Mouse (Mus musculus): ENCODE measurements at regions not wholly inside any gene's neighbourhood (a gene's known extent, or its start where the extent isn't known, plus 50 kb on each side); places are given as distances from the start of the nearest gene placed in this dataset.

DNA sequence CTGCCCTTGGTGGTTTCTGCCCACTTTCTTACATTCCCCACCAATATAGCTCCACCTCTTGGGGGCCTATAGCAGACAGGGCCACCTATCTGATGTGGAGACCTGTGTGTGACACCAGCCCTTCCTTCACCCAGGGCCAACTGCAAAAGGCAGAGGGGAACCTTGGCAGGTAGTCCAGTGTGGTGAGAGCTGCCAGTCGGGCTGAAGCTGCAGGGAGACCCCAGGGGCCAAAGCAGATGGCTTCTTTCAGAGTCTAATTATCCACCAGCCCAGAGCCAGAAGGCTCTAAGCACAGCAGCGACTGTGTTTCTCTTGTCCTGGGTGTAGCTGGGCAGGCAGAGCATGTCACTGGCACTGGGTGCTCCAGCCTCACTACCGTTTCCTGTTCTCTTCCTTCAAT is 104.5 kb downstream of the Chst1 start:
- ATAC-seq (replicated peaks; ENCODE audit: poor library complexity) = no peak

DNA sequence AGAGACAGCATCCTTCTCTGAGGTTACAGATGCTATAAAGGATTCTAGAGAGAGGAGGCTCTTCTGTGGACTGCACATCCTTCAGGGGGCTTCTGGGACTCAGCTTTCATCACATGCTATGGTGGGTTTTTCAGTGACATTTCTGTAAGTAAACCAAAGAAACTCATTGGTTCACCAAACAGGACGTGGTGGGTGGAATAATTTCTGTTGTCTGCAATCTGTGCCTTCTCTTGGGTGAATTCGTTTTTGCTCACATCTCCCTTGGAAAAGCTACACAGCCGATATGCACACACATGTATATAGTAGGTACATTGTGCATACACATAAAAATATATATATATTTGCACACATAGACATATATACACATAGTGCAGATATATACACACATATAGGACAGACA is 110.2 kb downstream of the Chst1 start:
- ATAC-seq (replicated peaks; ENCODE audit: poor library complexity) = no peak

DNA sequence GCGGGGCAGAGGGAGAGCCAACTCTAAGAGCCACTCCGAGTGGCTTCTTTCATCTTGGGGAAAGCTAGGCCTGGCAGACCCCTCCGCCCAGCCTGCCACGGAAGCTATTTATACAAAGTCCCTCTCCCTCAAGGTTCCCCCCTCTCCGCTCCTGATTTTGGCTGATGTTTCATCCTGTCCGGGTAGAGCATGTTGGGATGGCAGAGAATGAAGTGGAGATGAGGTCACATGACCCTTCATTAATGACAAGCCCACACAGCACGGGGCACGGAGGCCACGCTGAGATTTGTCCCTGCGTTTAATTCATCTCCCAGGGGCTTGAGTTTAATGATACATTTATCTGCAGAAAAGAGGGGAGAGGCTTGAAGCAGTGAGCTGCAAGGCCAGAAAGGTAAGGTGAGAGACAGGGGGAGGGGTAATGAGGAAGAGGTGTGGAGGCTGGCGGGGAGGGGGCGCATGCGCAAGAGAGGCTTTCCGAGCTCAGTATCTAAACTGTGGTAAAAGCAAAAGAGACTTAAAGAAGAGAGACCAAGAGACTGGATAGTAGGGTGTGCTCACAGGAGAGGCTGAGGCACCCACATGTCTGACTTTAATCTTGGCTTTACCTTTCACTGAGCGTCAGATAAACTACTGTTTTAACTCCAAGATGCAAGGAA is 111.7 kb downstream of the Chst1 start:
- ATAC-seq (replicated peaks; ENCODE audit: poor library complexity) = no peak

DNA sequence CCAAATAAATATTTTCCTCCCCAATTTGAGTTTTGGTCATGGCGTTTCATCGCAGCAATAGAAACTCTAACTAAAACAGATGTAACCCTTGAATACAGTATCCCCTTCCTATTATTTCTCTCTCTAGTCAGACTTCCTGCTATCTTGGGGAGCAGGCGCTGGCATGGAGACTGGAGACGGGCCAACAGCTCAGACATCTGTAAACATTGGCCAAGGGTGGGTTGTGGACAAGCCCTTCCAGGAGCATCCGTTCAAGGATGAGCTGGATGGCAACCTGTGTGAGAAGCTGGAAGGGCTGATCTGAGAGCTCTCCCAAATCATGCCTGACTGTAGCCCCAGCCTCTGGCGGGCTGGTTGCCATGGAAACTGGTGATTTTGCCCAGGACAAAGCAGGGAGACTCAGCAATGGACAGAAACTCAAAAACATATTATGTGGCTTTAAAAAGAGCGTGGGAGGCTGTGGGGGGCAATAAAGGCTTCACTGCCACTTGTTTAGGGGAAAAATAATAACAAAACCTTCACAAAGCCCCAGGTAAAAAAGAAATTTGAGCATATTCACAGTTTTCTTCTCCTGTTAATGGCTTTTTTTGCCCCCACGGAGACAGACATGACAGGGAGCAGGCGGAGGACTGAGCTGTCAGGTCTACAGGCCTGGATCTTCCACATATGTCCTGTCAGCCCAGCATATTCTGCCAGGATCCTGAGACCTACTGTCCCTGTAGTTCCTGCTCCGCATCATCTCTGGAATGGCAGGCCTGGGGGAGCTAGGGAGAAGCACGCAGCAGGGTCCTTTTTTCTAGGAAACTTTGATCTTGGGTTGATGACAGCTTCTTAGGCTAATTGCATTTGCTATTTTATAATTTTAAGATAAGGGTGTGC is 113.0 kb downstream of the Chst1 start:
- no peak for ATAC-seq (replicated peaks; ENCODE audit: poor library complexity)

DNA sequence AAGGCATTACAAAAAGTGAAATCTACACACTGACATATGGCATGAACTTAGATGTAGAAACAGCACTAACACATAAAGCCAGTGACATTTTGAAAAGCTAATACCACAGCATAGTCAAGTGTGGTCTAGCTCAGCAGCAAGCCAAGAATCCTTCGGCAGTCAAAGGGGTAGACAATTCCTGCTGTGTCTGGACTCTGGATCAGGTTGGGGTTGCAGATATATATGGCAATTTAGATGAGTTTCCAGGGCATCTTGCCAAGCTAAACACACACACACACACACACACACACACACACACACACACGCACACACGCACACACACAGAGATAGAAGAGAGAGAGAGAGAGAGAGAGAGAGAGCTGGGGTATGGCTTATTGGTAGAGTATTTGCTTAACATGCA is 118.2 kb downstream of the Chst1 start:
- no peak for ATAC-seq (replicated peaks; ENCODE audit: poor library complexity)

DNA sequence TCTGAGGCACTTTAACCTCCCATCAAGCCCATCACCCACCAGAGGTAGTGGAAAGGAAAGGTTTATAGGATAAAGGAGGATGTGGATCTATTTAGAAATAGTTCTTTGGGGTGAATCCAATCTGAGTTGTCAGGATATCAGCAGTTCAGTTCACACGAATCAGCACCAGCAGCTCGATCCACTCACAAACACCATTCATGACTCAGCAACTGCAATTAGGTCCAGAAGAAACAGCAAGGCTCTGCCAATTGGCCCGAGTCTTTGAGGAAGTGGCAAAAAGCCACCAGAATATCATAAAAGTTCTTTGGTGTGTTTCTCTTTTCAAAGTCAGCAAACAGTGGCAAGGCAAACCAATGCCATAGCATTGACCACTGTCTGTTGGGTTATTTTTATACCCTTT is 122.4 kb downstream of the Chst1 start:
- ATAC-seq (replicated peaks; ENCODE audit: poor library complexity) = no peak

DNA sequence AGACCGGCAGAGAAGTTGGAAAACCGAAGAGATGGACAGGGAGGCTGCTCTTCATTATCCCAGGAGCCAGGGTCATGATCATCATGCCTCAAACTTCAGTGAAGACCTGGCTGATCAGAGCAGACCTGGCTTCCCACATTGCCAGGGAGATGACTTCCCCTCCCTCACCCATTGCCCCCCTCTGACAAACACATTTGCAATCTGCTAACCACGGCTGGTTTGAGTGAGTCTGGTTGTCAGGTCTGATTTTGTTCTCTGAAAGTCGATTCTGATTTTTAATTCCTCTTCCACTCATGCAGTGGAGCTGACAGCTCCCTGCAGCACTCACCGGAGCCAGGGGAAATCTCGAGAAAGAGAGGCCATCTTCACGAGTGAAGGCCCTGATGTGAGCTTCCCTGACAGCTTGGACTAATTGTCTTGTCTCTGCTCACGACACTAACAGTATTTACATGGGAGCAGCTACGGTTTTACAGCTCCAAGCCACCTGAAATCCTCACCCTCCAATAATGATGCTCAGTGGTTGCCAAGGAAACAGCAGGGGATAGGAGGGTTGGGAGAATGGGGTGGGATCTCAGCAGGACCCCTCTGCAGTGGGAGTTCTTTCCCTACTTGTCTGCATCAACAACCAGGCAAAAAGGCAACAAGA is 124.2 kb downstream of the Chst1 start:
- no peak for ATAC-seq (replicated peaks; ENCODE audit: poor library complexity)

DNA sequence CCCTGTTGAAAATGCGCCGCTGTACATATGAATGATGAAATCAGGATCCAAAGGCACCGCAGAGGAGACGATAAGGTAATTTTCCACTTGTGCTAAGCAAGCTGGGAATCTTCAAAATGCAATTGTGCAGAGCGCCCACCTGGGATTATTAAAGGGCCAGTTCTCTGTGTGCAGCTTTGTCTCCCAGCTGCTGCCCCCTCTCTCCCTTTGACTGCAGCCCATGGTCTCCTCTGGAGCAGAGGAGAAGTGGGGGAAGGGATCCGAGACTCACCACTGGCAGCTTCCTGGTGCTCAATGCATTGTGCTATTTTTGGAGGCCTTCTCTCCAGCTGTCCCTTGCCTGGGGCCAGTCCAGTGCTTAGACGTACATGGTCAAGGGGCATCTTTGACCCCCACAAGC is 127.1 kb downstream of the Chst1 start:
- no peak for ATAC-seq (replicated peaks; ENCODE audit: poor library complexity)

DNA sequence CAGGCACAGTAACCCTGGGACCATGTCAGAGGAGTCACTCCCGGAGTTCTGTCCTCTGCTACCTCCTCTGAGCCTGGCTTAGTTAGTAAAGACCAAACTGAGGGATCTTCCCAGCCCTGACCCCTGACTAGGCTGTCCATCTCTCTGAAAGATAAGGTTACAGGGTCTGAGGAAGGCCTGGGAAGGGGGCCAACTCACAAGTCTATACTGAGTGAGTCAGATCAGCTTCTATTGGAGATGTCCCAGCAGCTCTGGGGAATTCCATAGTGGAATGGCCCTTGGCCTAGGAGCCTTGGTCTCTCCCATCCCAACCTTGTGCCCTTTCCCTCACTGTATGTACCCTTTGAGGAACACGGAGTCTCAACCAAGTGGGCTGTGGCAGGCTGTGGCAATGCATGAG is 127.7 kb downstream of the Chst1 start:
- ATAC-seq (replicated peaks; ENCODE audit: poor library complexity) = no peak

DNA sequence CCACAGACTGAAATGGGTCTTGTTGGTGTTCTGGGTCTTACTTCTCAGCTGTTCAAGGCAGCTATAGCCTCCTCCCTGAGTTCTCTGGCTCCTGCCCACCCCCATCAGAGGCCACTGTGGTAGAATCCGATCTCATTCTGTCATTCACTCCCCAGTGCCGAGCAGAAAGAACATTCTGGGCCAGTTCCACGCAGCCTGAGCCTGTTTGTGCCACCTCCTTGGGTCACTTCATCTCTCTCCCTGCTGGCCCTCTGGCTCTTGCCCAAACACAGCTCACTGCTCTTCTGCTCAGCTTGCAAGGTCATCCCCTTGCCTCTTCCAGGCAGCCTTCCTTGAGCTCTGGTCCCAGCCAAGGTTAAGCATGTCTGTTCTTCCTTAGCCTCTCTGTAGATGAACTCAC is 128.9 kb downstream of the Chst1 start:
- no peak for ATAC-seq (replicated peaks; ENCODE audit: poor library complexity)

DNA sequence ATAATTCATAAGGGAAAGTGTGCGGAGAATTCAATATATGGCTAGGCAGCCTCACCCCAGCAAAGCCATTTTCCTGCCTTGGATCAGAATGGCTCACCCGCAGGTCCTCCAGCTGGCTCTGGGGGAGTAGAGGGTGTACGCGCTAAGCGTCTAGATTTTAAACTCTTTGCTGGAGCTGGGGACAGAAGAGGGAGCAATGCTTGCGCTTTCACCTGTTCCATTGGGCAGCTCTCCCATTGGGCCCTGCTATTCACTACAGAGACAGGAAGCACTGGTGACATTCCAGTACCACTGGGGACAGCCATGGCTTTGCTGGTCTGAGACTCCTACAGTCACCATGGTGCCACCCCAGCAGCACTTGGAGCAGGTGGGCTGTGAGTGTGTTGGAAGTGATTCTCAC is 130.9 kb downstream of the Chst1 start:
- no peak for ATAC-seq (replicated peaks; ENCODE audit: poor library complexity)

DNA sequence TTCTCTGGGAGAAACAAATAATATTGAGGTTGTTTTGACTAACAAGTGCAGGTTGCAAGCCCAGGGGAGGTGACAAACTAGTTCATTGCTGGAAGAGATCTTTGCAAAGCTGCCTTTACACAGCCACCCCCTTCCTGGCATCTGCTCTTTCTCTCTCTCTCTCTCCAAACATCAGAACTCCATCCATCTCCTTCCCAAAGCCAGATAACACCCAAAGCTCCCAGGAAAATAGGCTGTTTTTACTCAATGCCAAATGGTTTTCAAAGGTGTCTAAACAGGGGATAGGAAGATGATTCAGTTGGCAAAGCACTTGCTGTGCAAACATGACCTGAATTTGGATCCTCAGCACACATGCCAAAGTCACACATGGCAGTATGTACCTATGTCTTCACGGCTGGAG is 133.9 kb downstream of the Chst1 start:
- no peak for ATAC-seq (replicated peaks; ENCODE audit: poor library complexity)

DNA sequence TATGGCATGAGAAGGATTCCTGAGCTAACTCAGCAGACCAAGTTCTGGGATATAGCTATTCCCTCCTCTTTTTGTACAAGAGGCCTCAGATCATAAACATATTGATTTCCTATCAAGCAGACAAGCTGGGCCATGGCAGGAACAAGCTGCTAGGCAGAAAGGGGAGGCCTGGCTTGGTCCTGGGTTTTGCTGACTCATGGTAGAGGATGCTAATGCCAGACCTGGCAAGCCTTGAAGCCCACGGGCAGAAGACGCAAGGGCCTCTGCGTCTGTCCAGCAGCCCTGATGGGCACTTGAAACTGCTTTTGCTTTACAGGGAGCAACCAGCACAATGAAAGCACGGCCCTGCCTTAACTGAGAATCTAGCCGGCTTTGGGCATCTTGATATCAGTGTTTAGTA is 136.3 kb downstream of the Chst1 start:
- no peak for ATAC-seq (replicated peaks; ENCODE audit: poor library complexity)

DNA sequence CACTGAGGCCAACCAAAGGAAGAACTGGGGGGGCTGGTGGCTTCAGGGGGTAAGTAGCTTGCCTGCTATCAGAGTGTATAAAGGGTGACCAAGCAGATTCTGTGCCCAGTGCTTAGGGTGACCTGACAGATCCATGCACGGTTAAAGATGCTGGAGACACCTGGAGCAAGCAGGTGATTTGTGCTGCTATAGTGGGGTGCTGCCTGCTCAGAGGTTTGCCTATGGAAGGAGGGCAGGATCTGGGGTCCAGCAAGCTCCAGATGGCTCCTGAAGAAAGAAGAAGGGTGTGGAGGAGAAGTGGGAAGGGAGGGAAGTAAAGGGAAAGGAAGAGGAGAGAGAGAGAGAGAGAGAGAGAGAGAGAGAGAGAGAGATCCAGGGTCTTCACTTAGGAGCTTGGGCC is 137.8 kb downstream of the Chst1 start:
- ATAC-seq (replicated peaks; ENCODE audit: poor library complexity) = no peak

DNA sequence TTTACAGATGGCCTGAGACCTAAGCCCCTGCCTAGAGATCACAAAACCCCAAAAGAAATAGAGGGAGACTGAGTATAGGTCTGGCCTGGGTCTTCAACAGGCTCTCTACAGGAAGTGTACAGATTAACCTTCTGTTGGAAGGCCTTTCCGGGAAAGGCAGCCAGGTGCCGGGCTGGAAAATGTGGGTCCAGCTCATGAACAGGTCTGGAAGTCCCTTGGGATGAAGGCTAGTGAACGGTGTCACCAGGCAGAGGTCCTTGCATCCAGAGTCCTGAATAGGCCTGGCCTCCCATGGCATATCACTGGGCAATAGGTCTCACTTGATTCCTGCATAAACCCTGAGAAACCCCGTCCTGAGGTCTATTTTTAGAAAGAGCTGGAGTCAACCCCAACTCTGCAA is 140.1 kb downstream of the Chst1 start:
- no peak for ATAC-seq (replicated peaks; ENCODE audit: poor library complexity)

DNA sequence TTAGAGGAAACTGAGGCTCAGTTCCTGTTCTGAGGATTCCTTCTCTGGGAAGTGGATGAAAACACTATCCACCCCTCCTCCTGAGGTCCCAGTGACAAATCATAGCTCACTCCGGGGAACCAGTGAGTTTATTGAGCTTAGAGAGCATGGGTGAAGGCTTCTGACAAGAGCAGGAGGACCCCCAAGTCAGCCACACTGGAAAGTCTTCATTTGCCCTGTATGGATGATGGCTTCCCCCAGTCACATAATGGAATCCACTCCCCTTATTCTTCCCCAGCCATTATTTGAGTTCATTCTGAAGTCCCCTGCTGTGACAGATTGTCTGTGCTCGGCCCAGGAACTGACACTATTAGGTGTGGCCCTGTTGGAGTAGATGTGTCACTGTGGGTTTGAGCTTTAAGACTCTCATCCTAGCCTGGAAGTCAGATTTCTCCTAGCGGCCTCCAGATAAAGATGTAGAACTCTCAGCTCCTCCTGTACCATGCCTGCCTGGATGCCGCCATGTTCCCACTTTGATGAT is 141.3 kb downstream of the Chst1 start:
- ATAC-seq (replicated peaks; ENCODE audit: poor library complexity) = no peak

DNA sequence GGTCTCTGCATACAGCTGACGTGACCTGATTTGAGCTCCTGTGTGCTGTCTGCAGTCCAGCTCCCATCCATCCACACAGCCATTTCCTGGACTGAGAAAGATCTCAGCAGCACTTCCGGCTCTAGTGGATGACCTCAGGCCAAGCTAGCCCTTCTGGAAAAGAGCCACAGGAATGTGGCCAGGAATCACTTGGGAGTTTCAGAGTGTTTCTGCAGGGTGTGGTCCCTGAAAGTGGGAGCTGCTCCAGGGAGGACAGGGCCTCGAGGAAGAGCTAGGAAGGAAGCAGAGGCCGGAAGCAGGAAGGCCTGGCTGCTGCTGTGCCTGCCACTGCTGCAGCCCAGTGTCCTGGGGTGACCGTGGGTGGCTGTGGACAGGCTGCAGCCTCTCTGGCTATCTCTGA is 142.5 kb downstream of the Chst1 start:
- ATAC-seq (replicated peaks; ENCODE audit: poor library complexity) = no peak

DNA sequence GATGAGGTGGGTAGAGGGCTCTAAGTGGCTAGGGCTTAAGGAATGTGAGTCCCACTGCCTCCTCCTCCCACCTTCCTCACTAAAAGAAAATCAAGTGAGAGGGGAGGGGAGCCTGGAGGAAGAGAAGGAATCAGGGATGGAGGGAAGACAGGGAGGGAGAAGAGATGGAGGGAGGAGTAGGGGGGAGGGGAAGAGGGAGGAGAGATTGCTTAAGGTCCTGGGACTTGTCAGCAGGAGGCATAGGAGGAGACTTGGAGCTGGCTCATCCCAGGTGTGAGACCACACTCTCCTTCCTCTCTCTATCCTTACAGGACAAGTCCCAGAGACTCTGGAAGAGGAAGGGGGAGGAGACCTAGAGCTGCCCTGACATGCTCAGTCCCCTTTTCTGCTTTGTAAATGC is 143.2 kb downstream of the Chst1 start:
- ATAC-seq (replicated peaks; ENCODE audit: poor library complexity) = no peak

DNA sequence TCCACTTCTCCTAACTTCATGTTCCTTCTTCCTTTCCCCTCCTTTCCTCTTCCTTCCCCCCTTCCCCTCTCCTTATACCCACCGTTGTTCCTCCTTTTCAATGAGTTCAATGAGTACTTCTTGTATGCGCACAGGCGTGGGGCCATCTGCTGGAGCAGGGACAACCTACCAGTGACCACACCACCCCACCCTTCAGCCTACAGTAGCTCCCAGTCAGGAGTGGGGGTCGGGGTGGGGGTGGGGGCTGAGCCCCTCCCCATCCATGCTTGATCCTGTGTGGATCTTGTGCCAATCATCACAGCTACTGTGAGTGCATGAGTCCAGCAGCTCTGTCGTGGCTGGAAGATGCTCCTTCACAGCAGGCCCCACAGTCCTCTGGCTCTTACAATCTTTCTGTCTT is 143.6 kb downstream of the Chst1 start:
- no peak for ATAC-seq (replicated peaks; ENCODE audit: poor library complexity)

DNA sequence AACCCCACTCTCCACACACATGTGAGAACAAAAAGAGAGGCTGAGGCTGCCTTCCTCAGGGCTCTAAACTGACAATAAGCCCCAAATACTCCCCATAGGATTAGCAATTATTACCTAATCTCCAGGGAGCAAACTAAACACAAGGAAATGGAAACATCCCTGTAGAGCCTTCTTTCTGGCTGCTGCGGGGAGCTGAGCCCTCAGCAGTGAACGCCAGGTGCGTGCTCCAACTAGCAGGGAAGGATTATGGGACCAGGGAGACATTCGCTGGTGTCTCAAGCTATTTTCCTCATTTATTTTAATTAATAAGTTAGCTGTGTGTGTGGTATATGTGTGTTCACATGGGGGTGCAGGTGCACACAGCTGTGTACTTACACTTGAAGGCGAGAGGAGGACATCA is 144.4 kb downstream of the Chst1 start:
- ATAC-seq (replicated peaks; ENCODE audit: poor library complexity) = no peak

DNA sequence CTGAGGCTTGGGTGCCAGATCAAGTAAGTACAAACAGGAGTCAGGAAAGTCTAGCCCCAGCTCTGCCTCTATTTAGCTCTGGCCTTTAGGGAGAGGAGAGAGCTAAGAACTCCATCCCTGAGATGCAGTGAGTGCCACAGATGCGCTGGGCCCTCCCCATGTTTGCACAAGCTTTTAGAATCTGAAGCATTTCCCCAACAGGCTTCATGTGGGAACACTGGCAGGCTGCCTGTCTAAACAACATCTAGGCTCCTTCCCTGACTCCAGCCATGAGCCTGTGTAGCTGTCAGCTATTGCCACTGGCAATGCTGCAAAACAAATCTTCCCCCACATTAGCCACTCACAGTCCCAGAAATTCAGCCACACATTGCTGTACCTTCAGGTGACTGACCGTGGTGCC is 147.9 kb downstream of the Chst1 start:
- ATAC-seq (replicated peaks; ENCODE audit: poor library complexity) = no peak

DNA sequence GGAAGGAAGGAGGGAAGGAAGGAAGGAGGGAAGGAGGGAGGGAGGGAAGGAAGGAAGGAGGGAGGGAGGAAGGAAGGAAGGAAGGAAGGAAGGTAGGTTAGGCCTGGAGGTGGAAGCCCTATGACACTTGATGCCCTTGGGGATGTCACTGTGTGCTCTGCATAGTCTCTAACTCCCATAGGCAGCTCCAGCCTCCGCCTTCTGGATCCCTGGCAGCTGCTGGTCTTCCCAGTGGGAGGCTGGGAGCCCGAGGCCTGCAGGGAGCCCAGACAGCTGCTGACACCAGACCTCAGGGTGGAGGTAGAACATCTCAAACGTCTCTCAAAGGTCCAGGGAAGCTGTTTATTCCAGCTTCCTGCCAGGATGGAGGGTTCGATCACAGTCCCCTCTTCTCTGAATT is 150.6 kb downstream of the Chst1 start:
- ATAC-seq (replicated peaks; ENCODE audit: poor library complexity) = no peak

Data from megakaryocyte progenitor cell, adult 5-6 weeks (primary cell).